ENCODE assay signal across 31 mouse cellular contexts in genomic region chr15:6072920-6073319, GRCm38 (mm10).
"Had no signal": no experiment of that assay in that cellular context is flagged by ENCODE, and none has a peak within 500 bp of the region (broad histone marks: within the 10 kb centered on the region; RNA-seq: fewer than 3 reads in every experiment).

No protein-coding gene starts in this region.

- DNase-seq: left cerebral cortex, postnatal 4 days; liver; liver, embryonic 13.5 days; liver, postnatal 0 days; lung, adult 18-20 months; lung, embryonic 14.5 days; lung, postnatal 10 days; lung, postnatal 14 days; lung, postnatal 36 days; lung, postnatal 4 days; midbrain, embryonic 14.5 days had no signal

- H3K27ac ChIP-seq: left cerebral cortex, adult 2 months; limb, embryonic 10.5 days; limb, embryonic 12.5 days; limb, embryonic 13.5 days; limb, embryonic 15.5 days; liver, embryonic 12.5 days; liver, embryonic 13.5 days; liver, embryonic 14.5 days; liver, embryonic 15.5 days; lung, embryonic 15.5 days; macrophage; midbrain, embryonic 10.5 days; midbrain, embryonic 12.5 days; midbrain, embryonic 13.5 days; midbrain, embryonic 15.5 days had no signal

- H3K27me3 ChIP-seq: limb, embryonic 12.5 days; limb, embryonic 13.5 days; limb, embryonic 15.5 days; liver, embryonic 12.5 days; liver, embryonic 13.5 days; liver, embryonic 15.5 days; lung, embryonic 15.5 days; megakaryocyte, embryonic 14.5 days; midbrain, embryonic 12.5 days; midbrain, embryonic 13.5 days; midbrain, embryonic 15.5 days had no signal

- H3K9me3 ChIP-seq: limb, embryonic 10.5 days; limb, embryonic 12.5 days; limb, embryonic 13.5 days; limb, embryonic 15.5 days; liver, embryonic 12.5 days; liver, embryonic 13.5 days; liver, embryonic 15.5 days; lung, embryonic 15.5 days; megakaryocyte, embryonic 14.5 days; midbrain, embryonic 10.5 days; midbrain, embryonic 12.5 days; midbrain, embryonic 13.5 days; midbrain, embryonic 15.5 days had no signal

- H3K4me1 ChIP-seq: limb, embryonic 10.5 days; limb, embryonic 12.5 days; limb, embryonic 13.5 days; limb, embryonic 15.5 days; liver, embryonic 12.5 days; liver, embryonic 13.5 days; liver, embryonic 15.5 days; lung, embryonic 15.5 days; megakaryocyte, embryonic 14.5 days; midbrain, embryonic 10.5 days; midbrain, embryonic 12.5 days; midbrain, embryonic 13.5 days; midbrain, embryonic 15.5 days had no signal

- H3K36me3 ChIP-seq: limb, embryonic 10.5 days; limb, embryonic 12.5 days; limb, embryonic 13.5 days; limb, embryonic 15.5 days; liver, embryonic 12.5 days; liver, embryonic 13.5 days; liver, embryonic 15.5 days; lung, embryonic 15.5 days; midbrain, embryonic 10.5 days; midbrain, embryonic 12.5 days; midbrain, embryonic 13.5 days; midbrain, embryonic 15.5 days had no signal

- H3K4me2 ChIP-seq: limb, embryonic 12.5 days; limb, embryonic 13.5 days; limb, embryonic 15.5 days; liver, embryonic 11.5 days; liver, embryonic 12.5 days; liver, embryonic 13.5 days; liver, embryonic 15.5 days; lung, embryonic 14.5 days; lung, embryonic 15.5 days; midbrain, embryonic 11.5 days; midbrain, embryonic 12.5 days; midbrain, embryonic 13.5 days; midbrain, embryonic 15.5 days had no signal

- H3K9ac ChIP-seq: limb, embryonic 12.5 days; limb, embryonic 13.5 days; limb, embryonic 15.5 days; liver, embryonic 12.5 days; liver, embryonic 13.5 days; liver, embryonic 14.5 days; liver, embryonic 15.5 days; liver, postnatal 0 days; lung, embryonic 14.5 days; lung, embryonic 15.5 days; midbrain, embryonic 12.5 days; midbrain, embryonic 13.5 days; midbrain, embryonic 15.5 days had no signal

- H3K4me3 ChIP-seq: left cerebral cortex, adult 2 months; limb, embryonic 10.5 days; limb, embryonic 12.5 days; limb, embryonic 13.5 days; limb, embryonic 15.5 days; liver, embryonic 12.5 days; liver, embryonic 13.5 days; liver, embryonic 15.5 days; lung, embryonic 15.5 days; megakaryocyte, embryonic 14.5 days; midbrain, embryonic 10.5 days; midbrain, embryonic 12.5 days; midbrain, embryonic 13.5 days; midbrain, embryonic 15.5 days; myocyte had no signal

- ATAC-seq: liver, embryonic 12.5 days; liver, postnatal 0 days; lung, postnatal 0 days; midbrain, embryonic 13.5 days; midbrain, embryonic 15.5 days; midbrain, embryonic 16.5 days had no signal
